Mouse (Mus musculus) Patski (cell line): ENCODE results near the gene Tec. TPM values are rescaled to one million over a fixed set of nuclear protein-coding genes. Genes with fewer than 3 reads are reported as not detected.

ENCODE experiments used
- ATAC-seq: fragments of 100-300 bp; one replicate; pipeline ENCODE4 v1.8.0; 2021
- CTCF ChIA-PET: fragments of 350-600 bp; sonication (Branson Sonifier 250); formaldehyde crosslinking; loops from one replicate; lab custom pipeline; 2022; ENCODE audit warnings: inconsistent platforms; lab: Charles Lee
- POLR2A ChIA-PET: fragments of 350-600 bp; sonication (Branson Sonifier 250); formaldehyde crosslinking; loops from one replicate; lab custom pipeline; 2022; ENCODE audit warnings: antibody characterized with exemption, inconsistent platforms; lab: Charles Lee
- DNase-seq: peaks from one replicate; pipeline ENCODE4 v3.0.0-alpha.2; 2011; ENCODE audit warnings: low read depth, low spot score
- H3K27me3 ChIP-seq: fragments of 371-371 bp; one replicate; pipeline ENCODE4 v1.5.1; 2021
- CTCF ChIP-seq: fragments of 100-300 bp; IDR thresholded peaks from one replicate; pipeline ENCODE4 v1.5.1; 2021
- in situ Hi-C: fragments of 300-500 bp; cut with MboI; formaldehyde crosslinking; loops from 3 replicates; pipeline ENCODE4 v1.11.1; 2018; ENCODE audit warnings: low pct_unique_long_range_greater_than_20kb, mixed read lengths
- polyA plus RNA-seq: library from polyadenylated mRNA; unstranded; gene quantifications from one replicate; pipeline ENCODE4 v1.2.3, GENCODE M21; 2021

The Tec gene
- polyA plus RNA-seq, 1 experiment from 2014 or later, result 8.3 TPM

DNA sequence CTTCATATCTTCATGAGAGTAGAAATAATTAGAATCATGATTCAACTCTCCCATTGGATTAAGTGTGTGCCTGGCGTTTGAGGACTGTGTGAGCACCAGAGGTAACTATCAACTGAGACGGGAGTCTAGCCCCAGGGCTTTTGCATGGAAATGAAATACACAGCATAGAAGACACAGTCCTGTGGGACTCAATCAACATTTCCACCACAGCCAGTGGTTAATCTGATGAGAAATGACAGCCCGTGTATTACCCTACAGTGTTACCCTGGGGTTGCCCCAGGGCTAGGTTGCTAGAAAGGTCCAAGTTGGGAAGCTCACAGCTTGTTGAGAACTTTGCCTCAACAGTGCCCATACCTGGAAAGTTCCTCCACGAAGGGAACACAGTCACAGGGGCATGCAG is 69.7 kb downstream of the Tec start:
- TF ChIP-seq CTCF, result no peak
- in situ Hi-C loops, result no loop called here
- POLR2A ChIA-PET, result interaction anchor here (0.6 kb wide), 1 partner anchor 62 kb away, joined by 6 read pairs; no protein-coding TSS in a partner anchor
- no peaks in the 10 kb centered on the region for H3K27me3 ChIP-seq
- DNase-seq (no peak), ATAC-seq (no peak)
- CTCF ChIA-PET, result interaction anchor here (1.1 kb wide), 1 partner anchor 57 kb away, joined by 3 read pairs; no protein-coding TSS in a partner anchor

DNA sequence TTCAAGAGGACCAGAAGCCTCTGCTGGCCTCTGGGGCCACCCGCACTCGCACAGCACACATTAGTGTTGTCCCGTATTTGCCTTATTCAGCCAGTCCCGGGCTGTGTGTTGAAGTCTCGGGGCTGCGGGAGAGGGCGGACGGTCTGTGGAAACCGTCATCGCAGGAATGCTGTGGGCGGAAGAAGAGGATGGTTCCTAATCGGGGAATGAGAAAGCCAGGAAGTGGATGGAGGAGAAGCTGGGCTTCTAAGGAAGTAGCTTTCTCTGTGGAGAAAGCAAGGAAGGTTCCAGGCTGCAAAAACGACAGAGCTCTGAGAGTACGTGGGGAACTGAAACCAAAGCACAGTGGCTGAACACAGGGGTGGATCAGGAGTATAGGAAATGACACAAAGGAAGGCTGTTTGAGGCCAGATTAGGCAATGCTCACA is 72.1 kb downstream of the Tec start:
- POLR2A ChIA-PET, result interaction anchor here (1.1 kb wide), 1 partner anchor 11 kb away, joined by 4 read pairs; no protein-coding TSS in a partner anchor
- in situ Hi-C loops, result no loop called here
- ATAC-seq (no peak), DNase-seq (no peak)
- no peak for TF ChIP-seq CTCF
- no peaks in the 10 kb centered on the region for H3K27me3 ChIP-seq
- CTCF ChIA-PET, result no interaction called here

DNA sequence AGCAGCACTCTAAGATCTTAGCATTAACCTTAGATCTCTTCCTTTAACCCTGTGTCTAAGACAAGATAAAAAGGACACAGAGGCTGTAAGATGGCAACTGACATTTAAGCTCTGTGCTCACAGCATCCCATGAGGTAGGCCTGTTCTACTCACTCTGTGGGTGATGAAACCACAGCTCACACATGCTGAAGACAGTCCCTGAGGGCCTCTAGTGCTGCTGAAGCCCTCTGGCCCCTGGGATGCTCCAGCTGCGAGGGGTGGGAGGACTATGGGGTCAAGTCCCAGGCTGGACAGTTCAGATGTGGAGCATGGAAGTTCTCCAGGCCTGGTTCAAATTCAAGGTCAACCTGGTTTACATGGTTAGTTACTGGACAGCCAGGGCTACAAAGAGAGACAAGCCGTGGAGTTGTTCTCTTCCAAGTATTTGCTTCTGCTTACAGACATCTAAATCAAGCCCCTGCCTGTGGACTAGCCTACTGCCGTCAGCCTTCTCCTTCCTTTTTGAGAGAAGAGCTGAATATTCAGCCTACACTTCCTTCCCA is 74.9 kb downstream of the Tec start:
- ChIA-PET CTCF (interaction anchor here (1.0 to 1.2 kb wide), 4 partner anchors 9 to 22 kb away, joined by 3 to 4 read pairs (median 4); no protein-coding TSS in a partner anchor), POLR2A (no interaction called here)
- ATAC-seq (no peak), DNase-seq (no peak)
- in situ Hi-C loops, result no loop called here
- no peaks in the 10 kb centered on the region for H3K27me3 ChIP-seq
- TF ChIP-seq CTCF, result no peak

DNA sequence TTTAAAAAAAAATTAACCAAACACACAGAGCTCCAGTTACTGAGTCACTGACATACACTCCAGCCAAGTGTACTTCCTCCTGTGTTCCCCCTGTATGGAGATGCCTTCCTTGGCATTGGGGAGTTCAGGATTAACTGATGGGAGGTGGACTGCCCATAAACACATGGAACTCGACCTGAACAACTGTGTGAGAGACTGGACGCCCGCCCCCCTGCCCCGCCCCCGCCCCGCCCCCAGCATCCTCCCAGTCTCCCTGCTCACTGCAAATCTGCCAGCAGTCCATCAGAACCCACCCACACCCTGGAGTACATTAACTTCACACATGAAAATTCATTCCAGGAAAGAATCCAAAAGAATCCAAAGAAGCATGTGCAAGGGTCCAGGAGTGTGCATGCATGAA is 76.5 kb downstream of the Tec start:
- no peak for ATAC-seq
- in situ Hi-C loops, result no loop called here
- TF ChIP-seq CTCF, result no peak

DNA sequence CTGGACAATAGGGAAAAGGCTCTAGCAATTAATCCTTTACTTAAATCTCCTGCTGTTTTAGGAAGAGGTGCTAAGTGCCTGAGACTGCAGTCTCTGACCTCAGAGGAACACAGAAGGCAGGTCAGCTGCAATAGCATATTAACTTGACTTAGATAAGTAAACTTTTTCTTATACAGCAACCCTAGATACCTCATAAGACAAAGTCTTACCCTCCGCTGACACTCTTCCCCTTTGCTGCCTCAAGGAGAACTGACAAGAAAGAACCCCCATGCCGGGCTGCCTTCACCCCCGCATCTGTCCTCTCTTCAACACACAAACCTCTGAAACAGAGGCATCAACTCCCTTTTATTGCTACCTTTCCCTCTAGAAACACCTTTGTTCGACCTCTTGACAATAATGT is 76.9 kb downstream of the Tec start:
- no peak for TF ChIP-seq CTCF
- DNase-seq, result no peak
- no peak for ATAC-seq
- POLR2A ChIA-PET, result no interaction called here
- no peaks in the 10 kb centered on the region for H3K27me3 ChIP-seq
- CTCF ChIA-PET, result no interaction called here
- in situ Hi-C loops, result no loop called here

More for the DNA sequence above, 76.5 kb downstream of the Tec start:
- no peaks in the 10 kb centered on the region for H3K27me3 ChIP-seq
- no peak for DNase-seq
- ChIA-PET CTCF (no interaction called here), POLR2A (no interaction called here)

DNA sequence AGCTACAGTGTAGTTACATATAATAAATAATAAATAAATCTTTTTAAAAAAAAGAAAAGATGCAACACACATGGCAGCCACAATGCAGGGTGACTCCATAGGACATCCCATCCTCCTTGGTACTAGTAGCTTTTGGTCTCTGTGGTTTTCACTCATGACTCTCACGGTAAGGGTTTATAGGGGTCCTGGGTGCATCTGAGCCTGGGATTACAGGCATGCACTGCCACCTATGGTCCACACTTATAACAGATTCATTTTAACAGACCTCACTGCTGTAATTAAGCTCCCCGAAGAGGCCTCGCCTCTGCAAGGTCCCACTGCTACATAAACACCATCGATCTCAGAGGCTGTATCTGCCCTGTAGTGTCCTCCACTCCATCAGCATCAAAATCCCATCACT is 82.8 kb downstream of the Tec start:
- no peak for DNase-seq
- H3K27me3 ChIP-seq, result no peaks in the 10 kb centered on the region
- in situ Hi-C loops, result no loop called here
- ChIA-PET CTCF (interaction anchor here (1.4 to 1.5 kb wide), 2 partner anchors 11 to 16 kb away, joined by 4 read pairs; no protein-coding TSS in a partner anchor), POLR2A (interaction anchor here (1.2 kb wide), 1 partner anchor 21 kb away, joined by 3 read pairs; no protein-coding TSS in a partner anchor)
- ATAC-seq, result no peak
- TF ChIP-seq CTCF, result no peak

DNA sequence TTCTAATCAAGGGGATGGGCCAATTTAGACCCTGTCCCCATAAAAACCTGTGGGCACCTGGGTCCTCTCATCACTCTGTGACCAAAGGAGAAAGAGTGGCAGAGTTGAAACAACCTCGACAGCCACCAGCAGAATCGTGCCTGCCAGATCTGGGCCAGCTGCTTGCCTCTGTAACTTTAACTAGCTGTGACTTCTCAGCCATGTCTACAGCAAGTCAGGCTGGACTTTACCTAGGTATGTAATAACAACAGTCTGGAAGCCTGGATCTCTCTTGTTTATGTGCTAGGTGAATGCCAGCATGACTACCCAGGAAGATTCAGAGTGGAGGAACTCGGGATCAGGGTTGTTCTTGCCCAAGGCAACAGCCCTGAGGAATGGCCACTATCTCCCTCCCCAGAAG is 83.6 kb downstream of the Tec start:
- ATAC-seq, result no peak
- in situ Hi-C loops, result no loop called here
- CTCF ChIA-PET, result interaction anchor here (1.4 to 1.6 kb wide), 3 partner anchors 9 to 15 kb away, joined by 3 to 4 read pairs (median 3); no protein-coding TSS in a partner anchor

DNA sequence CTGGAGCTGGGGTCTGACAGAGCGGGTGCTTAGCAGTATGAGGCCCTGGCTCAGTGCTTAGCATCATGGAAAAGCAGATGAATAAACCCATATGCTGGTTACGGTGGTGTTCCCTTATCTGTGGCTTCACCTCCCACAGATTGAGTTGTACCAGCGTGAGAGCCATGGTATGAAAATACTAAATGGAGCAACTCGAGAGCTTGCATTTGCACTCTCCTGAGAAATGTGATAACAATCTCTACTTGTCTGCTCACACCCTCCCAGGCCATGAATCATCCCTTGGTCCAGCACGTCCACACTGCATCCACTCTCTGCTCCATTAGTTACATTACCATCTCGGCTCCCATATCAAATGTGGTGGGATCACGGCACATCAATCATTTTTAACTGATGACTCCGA is 84.3 kb downstream of the Tec start:
- ATAC-seq, result no peak
- DNase-seq, result no peak
- no peak for TF ChIP-seq CTCF
- H3K27me3 ChIP-seq, result no peaks in the 10 kb centered on the region
- POLR2A ChIA-PET, result no interaction called here
- CTCF ChIA-PET, result interaction anchor here (1.0 to 1.6 kb wide), 4 partner anchors 8 to 18 kb away, joined by 3 to 4 read pairs (median 3); no protein-coding TSS in a partner anchor
- in situ Hi-C loops, result no loop called here

More for the DNA sequence above, 83.6 kb downstream of the Tec start:
- no peak for TF ChIP-seq CTCF
- DNase-seq, result no peak
- no peaks in the 10 kb centered on the region for H3K27me3 ChIP-seq
- POLR2A ChIA-PET, result interaction anchor here (1.2 kb wide), 1 partner anchor 20 kb away, joined by 3 read pairs; no protein-coding TSS in a partner anchor

DNA sequence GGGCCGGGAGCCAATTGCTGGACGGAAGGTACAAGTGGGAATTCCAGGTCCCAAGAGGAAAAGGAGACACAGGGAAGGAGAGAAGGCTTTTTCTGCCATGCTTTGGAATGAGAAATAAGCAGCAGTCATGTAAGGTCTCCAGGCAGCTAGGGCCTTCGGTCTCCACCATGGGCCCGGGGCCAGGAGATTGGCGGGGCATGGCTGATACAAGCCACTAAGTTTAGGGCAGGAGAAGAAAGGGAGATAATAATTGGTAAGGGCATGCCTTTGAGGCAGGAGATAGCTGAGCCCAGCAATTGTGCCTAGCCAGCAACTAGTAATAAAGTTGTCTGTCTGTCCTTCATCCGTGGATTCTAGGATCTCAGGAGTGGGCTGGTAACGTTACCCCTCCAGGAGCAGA is 85.2 kb downstream of the Tec start:
- CTCF ChIA-PET, result interaction anchor here (1.0 to 1.2 kb wide), 2 partner anchors 11 to 19 kb away, joined by 3 to 4 read pairs; no protein-coding TSS in a partner anchor
- TF ChIP-seq CTCF, result no peak
- POLR2A ChIA-PET, result no interaction called here
- DNase-seq (no peak), ATAC-seq (no peak)
- in situ Hi-C loops, result no loop called here
- H3K27me3 ChIP-seq, result no peaks in the 10 kb centered on the region

DNA sequence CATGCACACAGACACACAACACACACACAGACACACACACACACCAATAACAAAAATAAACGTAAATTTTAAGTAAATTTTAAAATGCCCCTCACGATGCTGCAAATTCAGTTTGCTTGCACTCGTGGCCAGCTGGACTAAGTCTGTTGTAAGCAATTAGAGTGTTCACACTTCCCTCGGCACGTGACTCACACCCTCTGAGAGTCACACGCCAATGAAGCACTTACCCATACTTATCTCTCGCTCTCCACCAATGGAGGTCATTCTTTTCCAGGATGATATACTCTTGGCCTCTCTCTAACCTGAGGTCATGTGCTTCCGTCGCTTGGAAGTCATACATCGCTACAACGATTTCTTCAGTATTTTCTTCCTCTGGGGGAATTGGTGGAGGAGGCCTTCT is 86.5 kb downstream of the Tec start:
- ChIA-PET POLR2A (interaction anchor here (0.6 to 0.7 kb wide), 2 partner anchors 107 to 168 kb away, joined by 3 to 4 read pairs; no protein-coding TSS in a partner anchor), CTCF (interaction anchor here (1.5 kb wide), 1 partner anchor 11 kb away, joined by 3 read pairs; no protein-coding TSS in a partner anchor)
- H3K27me3 ChIP-seq, result no peaks in the 10 kb centered on the region
- ATAC-seq (no peak), DNase-seq (no peak)
- TF ChIP-seq CTCF, result no peak
- in situ Hi-C loops, result no loop called here

DNA sequence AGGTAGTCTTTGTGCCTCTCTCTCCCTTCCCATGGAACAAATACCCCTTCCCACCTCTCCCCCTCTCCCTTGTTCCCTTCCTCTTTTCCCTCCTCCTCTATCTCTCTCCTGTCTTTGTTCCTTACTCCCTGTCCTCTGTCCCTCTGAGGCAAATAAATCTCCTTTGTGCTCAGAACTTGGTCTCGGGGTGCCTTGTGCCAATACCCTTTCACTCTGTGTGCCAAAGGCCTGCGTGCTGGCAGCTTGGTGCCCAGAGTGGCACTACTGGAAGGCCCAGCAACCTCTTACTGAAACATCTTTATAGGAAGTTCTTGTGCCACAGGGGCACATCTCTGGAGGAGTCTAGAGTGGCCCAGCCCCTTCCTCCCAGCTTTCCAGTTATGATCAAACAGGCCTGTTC is 91.7 kb downstream of the Tec start:
- ChIA-PET POLR2A (interaction anchor here (0.6 kb wide), 1 partner anchor 66 kb away, joined by 3 read pairs; no protein-coding TSS in a partner anchor), CTCF (no interaction called here)
- H3K27me3 ChIP-seq, result no peaks in the 10 kb centered on the region
- DNase-seq (no peak), ATAC-seq (no peak)
- in situ Hi-C loops, result no loop called here
- TF ChIP-seq CTCF, result no peak
